Mouse (Mus musculus) liver, adult 2 months (tissue): ENCODE data around the gene Mllt11. TPM values are rescaled to one million over a fixed set of nuclear protein-coding genes. Genes with fewer than 3 reads are reported as not detected.
A peak's percentile ranks its signal among the peaks of the same experiment; 100 is the strongest.

ENCODE experiments used
- DNase-seq: peaks from one replicate; pipeline ENCODE4 v3.0.0-alpha.2; 2011; ENCODE audit warnings: low read depth, low spot score; ENCODE audit errors: extremely low read depth
- H3K27ac ChIP-seq: fragments of 200-500 bp; replicated peaks from 2 replicates; pipeline ENCODE4 v1.5.1; 2012; ENCODE audit warnings: low read depth, mild to moderate bottlenecking, control low read depth, inconsistent platforms, low read length; ENCODE audit not compliant: insufficient read depth
- H3K27me3 ChIP-seq: fragments of 200-500 bp; 2 replicates; pipeline ENCODE4 v1.6.1; 2012; ENCODE audit warnings: mild to moderate bottlenecking, moderate library complexity, low read length, inconsistent platforms; ENCODE audit not compliant: control insufficient read depth, insufficient read depth
- H3K36me3 ChIP-seq: fragments of 200-500 bp; 2 replicates; pipeline ENCODE4 v1.6.1; 2012; ENCODE audit warnings: low read length, inconsistent platforms; ENCODE audit not compliant: control insufficient read depth, insufficient read depth
- H3K4me1 ChIP-seq: fragments of 200-500 bp; 2 replicates; pipeline ENCODE4 v1.6.1; 2011; ENCODE audit warnings: low read length; ENCODE audit not compliant: control insufficient read depth, insufficient read depth
- H3K4me3 ChIP-seq: fragments of 200-500 bp; 2 replicates; pipeline ENCODE4 v1.5.1; 2011; ENCODE audit warnings: low read depth, mild to moderate bottlenecking, control low read depth, low read length, moderate library complexity; ENCODE audit not compliant: insufficient read depth
- H3K79me2 ChIP-seq: fragments of 200-500 bp; 2 replicates; pipeline ENCODE4 v1.6.1; 2012; ENCODE audit warnings: inconsistent platforms, mild to moderate bottlenecking, low read length, moderate library complexity; ENCODE audit not compliant: control insufficient read depth, insufficient read depth
- H3K9ac ChIP-seq: fragments of 200-500 bp; 2 replicates; pipeline ENCODE4 v1.6.1; 2012; ENCODE audit warnings: low read depth, mild to moderate bottlenecking, control low read depth, inconsistent platforms, low read length
- CTCF ChIP-seq: fragments of 200-500 bp; IDR thresholded peaks from 2 replicates; pipeline ENCODE4 v1.5.1; 2011; ENCODE audit warnings: low read depth, low read length, control low read depth
- POLR2A ChIP-seq: fragments of 200-500 bp; IDR thresholded peaks from 2 replicates; pipeline ENCODE4 v1.6.1; 2011; ENCODE audit warnings: low read length, control low read depth; ENCODE audit not compliant: insufficient read depth; ENCODE audit errors: extremely low read depth
- WGBS: fragments of 180-500 bp; shearing (Covaris S2); methylation state at CpG from one replicate; pipeline ENCODE4 v1.1.7; 2018; 5-methylcytosine and 5-hydroxymethylcytosine counted together
- polyA plus RNA-seq: library from polyadenylated mRNA; depleted of rRNA; stranded (reverse); fragments of >200 nt; gene quantifications from 2 replicates; pipeline ENCODE4 v1.2.3, GENCODE M21; 2012
- total RNA-seq: library from RNA; depleted of rRNA; stranded (reverse); fragments of >200 nt; gene quantifications from 2 replicates; pipeline ENCODE4 v1.2.3, GENCODE M21; 2014

Gene Mllt11
- total and polyA plus RNA-seq, 2 experiments = 0.83 to 1.4 TPM

GRCm38 (mm10) chr3:95266052-95266451 lies 34.1 kb upstream of the Mllt11 start:
- H3K27me3 ChIP-seq = no peaks in the 10 kb centered on the region
- H3K4me1 ChIP-seq = peaks cover 14% of the 10 kb centered on the region
- H3K36me3 ChIP-seq = peaks cover 15% of the 10 kb centered on the region
- H3K9ac ChIP-seq = no peak overlapping the region
- DNase-seq = no peak
- no peak for TF ChIP-seq POLR2A
- no peak for TF ChIP-seq CTCF
- no peak overlapping the region for H3K27ac ChIP-seq
- 0 out of 2 replicates have a peak, but pooled peaks cover 4% of the 10 kb centered on the region for H3K79me2 ChIP-seq
- WGBS = 98% methylated on average over 3 of the region's 3 CpGs
- H3K4me3 ChIP-seq = no peak overlapping the region

- WGBS = 89% methylated on average over 1 of the region's 1 CpGs
- Histone ChIP-seq H3K27me3 (no peaks in the 10 kb centered on the region), H3K36me3 (peaks cover 19% of the 10 kb centered on the region), H3K4me3 (no peak overlapping the region), H3K9ac (no peak overlapping the region), H3K27ac (no peak overlapping the region), H3K79me2 (no peaks in the 10 kb centered on the region), H3K4me1 (peaks cover 10% of the 10 kb centered on the region)
- TF ChIP-seq POLR2A = no peak
- no peak for TF ChIP-seq CTCF
- DNase-seq = no peak
Measured at GRCm38 (mm10) chr3:95264724-95265123, 32.8 kb upstream of the Mllt11 start.

DNA sequence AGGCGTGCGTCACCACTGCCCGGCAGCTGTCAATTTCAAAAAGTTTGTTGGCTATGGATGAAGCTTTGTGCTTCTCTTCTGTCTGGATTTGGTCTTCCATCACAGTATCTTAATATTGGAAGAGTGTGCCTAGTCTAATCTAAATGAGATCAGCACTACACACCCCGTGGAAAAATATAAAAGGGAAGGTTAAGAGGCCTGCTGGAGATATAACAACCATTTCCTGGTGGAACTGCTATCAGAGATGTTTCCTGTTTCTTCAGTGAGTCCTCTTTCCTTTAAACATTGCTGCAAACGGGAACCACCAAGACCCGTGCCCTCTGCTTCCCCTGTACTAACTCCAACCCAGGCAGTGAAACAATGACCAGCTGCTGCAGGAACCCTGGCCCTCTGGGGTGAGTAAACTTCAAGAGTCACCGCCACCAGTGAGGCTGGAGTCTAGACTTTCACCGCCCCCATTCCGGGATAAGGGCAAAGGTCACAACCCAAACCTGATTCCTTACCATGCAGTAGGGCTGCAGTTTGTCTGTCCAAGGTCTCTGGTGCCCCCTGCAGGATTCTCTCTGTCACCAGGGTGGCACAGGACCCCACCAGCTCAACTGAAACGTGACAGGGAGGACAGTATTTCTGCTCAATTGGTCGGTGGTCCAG lies 31.2 kb upstream of the Mllt11 start:
- peak; percentile 87 for DNase-seq
- Histone ChIP-seq H3K4me3 (no peak overlapping the region), H3K4me1 (peaks cover 10% of the 10 kb centered on the region), H3K9ac (peak overlapping the region; percentile 22), H3K79me2 (no peaks in the 10 kb centered on the region), H3K36me3 (peaks cover 29% of the 10 kb centered on the region), H3K27ac (peak overlapping the region; percentile 48), H3K27me3 (no peaks in the 10 kb centered on the region)
- TF ChIP-seq POLR2A = no peak
- TF ChIP-seq CTCF = peak; percentile 87
- WGBS = 30% methylated on average over 11 of the region's 11 CpGs

- Histone ChIP-seq H3K9ac (no peak overlapping the region), H3K4me1 (peaks cover 7% of the 10 kb centered on the region), H3K36me3 (peaks cover 38% of the 10 kb centered on the region), H3K27me3 (no peaks in the 10 kb centered on the region), H3K4me3 (no peak overlapping the region), H3K27ac (no peak overlapping the region), H3K79me2 (no peaks in the 10 kb centered on the region)
- no peak for TF ChIP-seq CTCF
- no peak for TF ChIP-seq POLR2A
- WGBS = 94% methylated on average over 4 of the region's 4 CpGs
- DNase-seq = no peak
Measured at GRCm38 (mm10) chr3:95261975-95262374, 30.0 kb upstream of the Mllt11 start.

GRCm38 (mm10) chr3:95256931-95257330 lies 25.0 kb upstream of the Mllt11 start:
- WGBS = 82% methylated on average over 5 of the region's 5 CpGs
- H3K36me3 ChIP-seq = peaks cover 40% of the 10 kb centered on the region
- no peak overlapping the region for H3K4me3 ChIP-seq
- DNase-seq = no peak
- TF ChIP-seq CTCF (no peak), POLR2A (no peak)
- H3K79me2 ChIP-seq = no peaks in the 10 kb centered on the region
- H3K27ac ChIP-seq = no peak overlapping the region
- no peak overlapping the region for H3K9ac ChIP-seq
- H3K27me3 ChIP-seq = no peaks in the 10 kb centered on the region
- H3K4me1 ChIP-seq = no peaks in the 10 kb centered on the region

- WGBS = 80% methylated on average over 7 of the region's 7 CpGs
- H3K79me2 ChIP-seq = no peaks in the 10 kb centered on the region
Measured at GRCm38 (mm10) chr3:95250783-95251424, 18.9 kb upstream of the Mllt11 start, which contains the start of gene Bnipl. Gene Bnipl (minus strand): TSS chr3:95251193.

More at GRCm38 (mm10) chr3:95250783-95251424, 18.9 kb upstream of the Mllt11 start, which contains the start of gene Bnipl:
- H3K4me3 ChIP-seq = no peak within 1 kb of the TSS
- peaks cover 4% of the 10 kb centered on the region; the same call in 1 of the 2 replicates for H3K36me3 ChIP-seq
- H3K9ac ChIP-seq = no peak within 1 kb of the TSS
- H3K27ac ChIP-seq = no peak within 1 kb of the TSS
- TF ChIP-seq POLR2A = no peak
- no peak for TF ChIP-seq CTCF
- H3K27me3 ChIP-seq = no peaks in the 10 kb centered on the region
- H3K4me1 ChIP-seq = no peaks in the 10 kb centered on the region
- DNase-seq = no peak
